Mouse (Mus musculus) retina, adult 2 months (tissue): ENCODE measurements around the gene Ak8.

Experiments used
- DNase-seq: peaks from one replicate; pipeline ENCODE4 v3.0.0-alpha.2; 2012; ENCODE audit warnings: low read depth, low spot score

The Ak8 gene

GRCm38 (mm10) chr2:28794623-28795022 is 94.7 kb downstream of the Ak8 start:
- no peak for DNase-seq

DNA sequence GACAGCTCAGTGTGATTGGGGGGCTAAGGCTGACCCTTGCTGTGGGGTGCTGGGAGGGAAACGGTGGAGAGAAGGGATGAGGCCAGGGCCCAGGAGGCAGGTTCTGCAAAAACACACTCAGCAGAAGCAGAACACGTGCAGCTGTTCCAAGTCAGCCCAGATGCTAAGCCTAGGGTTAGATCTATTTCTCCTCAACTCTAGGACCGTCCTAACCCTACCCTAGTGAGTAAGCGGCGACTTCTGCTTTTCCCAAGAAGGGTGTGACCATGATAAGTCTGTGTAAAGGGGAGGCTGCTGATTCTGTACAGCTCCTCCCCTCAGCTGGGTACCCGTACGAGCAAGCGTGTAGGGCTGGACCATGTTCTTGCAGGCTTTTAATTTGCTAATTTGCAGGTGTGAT is 96.3 kb downstream of the Ak8 start:
- no peak for DNase-seq

- DNase-seq: no peak
Measured at GRCm38 (mm10) chr2:28797490-28798106, 97.6 kb downstream of the Ak8 start.

DNA sequence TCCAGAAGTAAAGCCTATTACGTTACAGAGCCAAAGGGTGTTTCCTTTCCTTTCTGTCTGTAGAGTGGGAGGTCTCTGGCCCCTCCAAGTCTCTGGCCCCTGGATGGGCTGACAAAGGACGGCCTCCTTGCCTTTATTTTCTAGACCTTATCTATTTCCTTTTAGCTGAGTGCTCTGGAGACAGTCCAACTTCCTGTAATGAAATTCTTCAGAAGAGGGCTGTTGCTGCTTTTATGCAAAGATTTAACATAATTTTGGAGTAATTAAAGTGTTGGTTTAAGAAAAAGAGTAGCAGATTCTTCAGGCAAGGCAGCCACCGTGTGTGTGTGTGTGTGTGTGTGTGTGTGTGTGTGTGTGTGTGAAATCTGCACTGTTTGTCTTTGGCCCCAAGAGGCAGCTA is 98.4 kb downstream of the Ak8 start:
- no peak for DNase-seq

GRCm38 (mm10) chr2:28799575-28799974 is 99.6 kb downstream of the Ak8 start:
- no peak for DNase-seq

DNA sequence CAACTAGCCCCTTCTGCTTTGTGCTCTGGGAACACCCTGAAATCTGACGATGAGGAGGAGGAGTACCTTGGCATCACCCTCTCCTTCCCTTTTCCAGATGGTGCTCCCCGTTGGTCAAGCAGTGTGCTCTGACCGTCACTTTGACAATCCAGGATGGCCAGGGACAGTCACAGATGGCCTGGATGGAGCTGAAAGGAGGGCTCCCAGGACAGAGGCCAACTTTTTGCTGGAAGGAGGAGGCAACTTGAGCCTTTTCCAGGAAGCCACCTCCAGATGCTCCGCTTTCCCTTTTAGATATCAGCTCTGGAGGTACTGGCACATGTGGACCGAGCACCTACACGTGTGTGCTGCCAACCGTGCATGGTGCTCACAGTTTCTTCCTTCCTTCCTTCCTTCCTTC is 103.4 kb downstream of the Ak8 start:
- no peak for DNase-seq

DNA sequence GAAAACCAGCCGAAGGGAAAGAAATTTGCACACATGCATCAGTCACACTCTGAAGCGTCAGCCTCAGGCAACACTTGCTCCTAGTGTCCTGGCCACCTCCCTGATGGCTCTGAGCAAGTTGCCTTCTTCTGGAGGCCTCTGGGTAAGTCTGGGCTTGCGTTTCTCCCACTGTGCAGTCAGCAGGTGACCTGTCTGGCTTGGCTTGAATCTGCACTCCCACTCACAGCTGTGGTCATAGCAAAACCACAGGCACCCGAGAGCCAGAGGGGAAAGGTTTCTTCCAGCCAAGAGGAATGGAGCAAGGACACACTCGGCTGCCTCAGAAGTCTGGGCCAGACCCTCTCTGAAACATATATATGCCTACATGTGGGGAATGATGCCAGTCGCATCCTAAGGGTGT is 108.9 kb downstream of the Ak8 start:
- no peak for DNase-seq

DNA sequence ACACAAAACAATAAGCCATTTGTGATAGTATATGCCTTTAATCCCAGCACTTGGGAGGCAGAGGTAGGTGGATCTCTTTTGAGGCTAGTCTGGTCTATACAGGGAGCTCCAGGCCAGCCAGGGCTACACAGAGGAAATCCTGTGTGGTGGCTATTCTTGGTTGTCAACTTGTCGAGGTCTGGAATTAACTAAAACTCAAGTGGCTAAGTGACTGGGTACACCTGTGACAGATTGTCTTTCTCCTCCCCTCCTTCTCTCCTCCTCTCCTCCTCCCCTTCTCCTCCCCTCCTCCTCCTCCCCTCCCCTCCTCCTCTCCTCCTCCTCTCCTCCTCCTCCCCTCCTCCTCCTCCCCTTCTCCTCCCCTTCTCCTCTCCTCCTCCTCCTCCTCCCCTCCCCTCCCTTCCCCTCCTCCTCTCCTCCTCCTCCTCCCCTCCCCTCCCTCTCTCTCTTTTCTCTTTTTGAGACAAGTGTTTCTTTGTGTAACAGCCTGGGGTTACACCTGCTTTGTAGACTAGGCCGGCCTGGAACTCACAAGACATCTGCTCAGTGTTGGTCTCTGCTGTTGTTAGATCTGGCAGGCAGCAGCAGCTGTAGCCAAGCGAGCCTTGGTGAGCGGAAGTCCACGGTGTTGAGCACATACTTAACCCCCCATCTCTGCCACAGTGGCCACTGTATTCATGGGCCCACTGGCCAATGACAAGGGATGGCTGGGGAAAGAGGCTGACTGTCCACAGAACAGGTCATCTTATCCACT is 110.5 kb downstream of the Ak8 start:
- DNase-seq: no peak

DNA sequence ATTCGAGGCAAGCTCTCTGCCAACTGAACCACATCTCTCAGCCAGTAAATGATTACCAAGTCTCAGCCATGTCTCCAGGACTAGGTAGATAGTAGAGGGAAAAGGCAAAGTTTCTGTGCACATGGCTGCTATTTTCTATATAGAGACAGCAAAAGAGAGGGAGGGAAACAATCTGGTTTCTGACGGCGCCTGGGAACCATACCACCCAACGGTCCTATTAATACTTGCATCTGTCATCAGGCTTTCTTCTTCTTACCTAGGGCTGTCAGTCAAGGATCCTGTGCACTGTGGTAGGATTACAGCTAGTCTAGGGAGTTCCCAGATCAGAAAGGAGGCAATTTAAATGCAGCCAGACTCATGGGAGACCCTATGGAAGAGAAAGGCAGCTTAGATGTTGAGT is 118.9 kb downstream of the Ak8 start:
- no peak for DNase-seq

- DNase-seq: no peak
Measured at GRCm38 (mm10) chr2:28829265-28829664, 129.3 kb downstream of the Ak8 start.

GRCm38 (mm10) chr2:28836181-28836940 is 136.4 kb downstream of the Ak8 start:
- no peak for DNase-seq

DNA sequence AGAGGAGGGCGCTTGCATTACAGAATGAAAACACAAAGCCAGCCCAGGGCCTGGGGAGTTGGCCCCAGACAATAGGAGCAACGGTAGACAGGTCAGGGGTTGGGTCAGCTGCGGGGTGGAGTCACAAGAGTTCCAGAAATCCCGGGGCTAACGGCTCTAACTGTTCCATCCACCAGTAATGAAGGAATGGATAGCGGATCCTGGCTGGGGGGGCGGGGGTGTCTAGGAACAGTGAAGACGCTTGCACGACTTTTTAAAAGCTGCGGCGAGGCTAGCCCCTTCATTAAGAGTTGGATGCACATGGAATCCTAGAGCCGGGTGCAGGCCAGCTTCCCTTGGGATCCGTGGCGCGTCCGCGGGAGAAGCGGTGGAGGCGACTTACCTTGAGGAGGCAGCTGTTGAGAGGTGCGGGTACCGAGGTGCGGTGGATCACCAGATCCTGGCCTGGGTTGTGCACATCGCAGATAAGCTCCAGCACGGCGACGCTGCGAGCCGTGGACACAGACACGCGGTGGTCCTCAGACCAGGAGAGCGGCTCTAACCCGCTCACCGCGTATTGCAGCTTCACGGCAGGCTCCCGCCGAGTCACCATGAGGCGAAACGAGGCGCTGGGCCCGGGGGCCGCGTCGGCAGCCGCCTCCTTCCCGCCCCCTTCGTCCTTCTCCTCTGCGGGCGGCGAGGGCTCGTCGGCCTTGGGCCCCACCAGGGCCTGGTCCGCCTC is 139.7 kb downstream of the Ak8 start:
- peak; percentile 8 for DNase-seq

- peak; percentile 94 for DNase-seq
Measured at GRCm38 (mm10) chr2:28840222-28840951, 140.4 kb downstream of the Ak8 start, which contains the start of the genes Gtf3c4 and Ddx31. Gtf3c4 (minus strand) TSS chr2:28840360. Ddx31 (plus strand) TSS chr2:28840406.

GRCm38 (mm10) chr2:28842042-28842441 is 142.1 kb downstream of the Ak8 start:
- no peak for DNase-seq

GRCm38 (mm10) chr2:28848879-28849278 is 148.9 kb downstream of the Ak8 start:
- no peak for DNase-seq

- DNase-seq: no peak
Measured at GRCm38 (mm10) chr2:28852594-28852993, 152.6 kb downstream of the Ak8 start.

DNA sequence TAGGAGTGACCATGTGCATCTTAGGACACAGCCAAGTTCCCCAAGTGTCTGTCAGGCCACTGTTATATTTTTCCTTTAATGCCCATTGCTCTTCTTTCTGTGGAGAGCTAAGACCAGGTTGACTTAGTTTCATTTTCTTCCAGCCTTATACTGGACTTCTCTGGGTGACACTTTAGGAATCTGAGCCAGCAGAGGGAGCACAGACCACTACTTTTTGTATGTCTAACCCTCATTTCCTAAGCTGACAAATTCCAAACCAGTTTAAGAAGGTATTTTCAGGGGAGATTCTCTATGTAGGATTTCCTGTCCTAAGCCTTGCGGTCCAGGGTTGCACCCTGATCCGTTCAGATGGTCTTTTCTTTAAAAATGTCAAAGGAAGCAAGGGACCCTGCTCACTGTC is 155.8 kb downstream of the Ak8 start:
- no peak for DNase-seq

DNA sequence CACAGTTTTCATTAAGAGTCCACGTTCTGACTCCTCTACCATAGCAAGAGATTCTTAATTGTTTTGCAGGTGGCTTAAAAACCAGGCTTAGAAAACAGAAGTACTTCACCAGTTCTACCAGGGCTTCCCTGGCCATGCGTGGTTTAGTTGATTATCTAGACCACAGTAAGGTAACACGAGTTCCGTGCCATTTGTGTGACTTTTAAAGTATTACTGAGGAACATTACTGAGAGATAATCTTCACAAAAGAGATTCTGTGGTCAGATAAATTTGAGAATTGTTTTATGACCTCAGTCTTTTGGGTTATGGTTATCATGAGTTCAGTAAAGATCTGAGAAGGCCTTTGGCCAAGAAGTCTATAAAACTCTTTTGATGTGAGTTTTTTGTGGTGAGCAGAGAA is 159.3 kb downstream of the Ak8 start:
- no peak for DNase-seq

DNA sequence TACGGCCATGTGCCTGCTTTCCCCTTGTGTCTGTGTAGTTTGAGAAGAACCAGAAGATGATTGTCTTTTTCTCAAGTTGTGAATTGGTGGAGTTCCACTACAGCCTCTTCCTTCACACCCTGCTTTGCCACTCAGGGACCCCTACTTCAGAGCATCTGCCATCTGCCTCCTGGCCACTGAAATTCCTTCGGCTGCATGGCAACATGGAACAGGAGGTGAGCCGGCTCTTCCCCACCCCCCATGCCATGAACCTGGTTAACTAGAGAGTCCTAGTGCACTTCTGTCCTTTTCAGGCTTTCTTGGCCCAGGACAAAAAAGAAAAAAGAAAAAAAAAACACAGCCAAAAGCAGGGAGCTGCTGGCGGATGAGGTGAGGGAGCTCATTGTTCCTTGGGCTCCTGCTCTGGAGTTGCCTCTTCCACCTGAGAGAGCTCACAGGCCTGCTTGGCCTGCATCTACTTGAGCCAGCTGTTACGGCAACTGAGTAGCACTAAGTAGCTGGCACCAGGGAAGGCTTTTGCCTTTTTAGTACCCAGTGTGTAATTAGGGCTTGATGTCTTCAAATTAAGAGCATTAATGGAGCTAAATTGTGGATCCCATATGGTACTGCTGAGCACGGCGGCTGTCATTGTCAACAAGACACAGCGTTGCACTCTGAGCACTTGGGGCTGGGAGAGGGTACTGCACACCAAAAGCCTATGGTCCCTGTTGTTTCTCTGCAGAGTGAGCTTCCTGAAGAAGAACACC is 160.9 kb downstream of the Ak8 start:
- no peak for DNase-seq
